Mouse (Mus musculus) neural tube, embryonic 11.5 days (tissue): ENCODE measurements around the gene Hlx. TPM values are rescaled to one million over a fixed set of nuclear protein-coding genes. Genes with fewer than 3 reads are reported as not detected.

Experiments used
- ATAC-seq: fragments of 200-750 bp; cut with Nextera tagmentation; 2 replicates; pipeline ENCODE4 v1.8.0; 2017; ENCODE audit warnings: moderate number of reproducible peaks, mild to moderate bottlenecking, moderate TSS enrichment, moderate library complexity; ENCODE audit not compliant: insufficient read depth, low FRiP score, low TSS enrichment
- DNase-seq: peaks from one replicate; pipeline ENCODE4 v3.0.0-alpha.2; 2015; ENCODE audit warnings: low spot score
- H3K27ac ChIP-seq: fragments of 300-500 bp; sonication (generic); 2 replicates; pipeline ENCODE4 v1.5.1; 2014; ENCODE audit warnings: low read depth, mild to moderate bottlenecking, low read length
- H3K27me3 ChIP-seq: fragments of 300-500 bp; sonication (generic); 2 replicates; pipeline ENCODE4 v1.6.1; 2014; ENCODE audit warnings: mild to moderate bottlenecking, low read length, mixed read lengths; ENCODE audit not compliant: control insufficient read depth, insufficient read depth
- H3K36me3 ChIP-seq: fragments of 300-500 bp; sonication (generic); 2 replicates; pipeline ENCODE4 v1.6.1; 2014; ENCODE audit warnings: mild to moderate bottlenecking, low read length, moderate library complexity, mixed read lengths; ENCODE audit not compliant: control insufficient read depth, insufficient read depth
- H3K4me1 ChIP-seq: fragments of 300-500 bp; sonication (generic); 2 replicates; pipeline ENCODE4 v1.6.1; 2014; ENCODE audit warnings: low read length, mixed read lengths; ENCODE audit not compliant: control insufficient read depth, insufficient read depth
- H3K4me2 ChIP-seq: fragments of 300-500 bp; sonication (generic); 2 replicates; pipeline ENCODE4 v1.6.1; 2014; ENCODE audit warnings: low read depth, mild to moderate bottlenecking, moderate library complexity
- H3K4me3 ChIP-seq: fragments of 300-500 bp; sonication (generic); 2 replicates; pipeline ENCODE4 v1.5.1; 2014; ENCODE audit warnings: low read depth, low read length
- H3K9ac ChIP-seq: fragments of 300-500 bp; sonication (generic); 2 replicates; pipeline ENCODE4 v1.6.1; 2014; ENCODE audit warnings: mild to moderate bottlenecking, low read length
- H3K9me3 ChIP-seq: fragments of 300-500 bp; sonication (generic); 2 replicates; pipeline ENCODE4 v1.6.1; 2016; ENCODE audit warnings: low read length; ENCODE audit not compliant: control insufficient read depth
- WGBS: fragments of 180-500 bp; shearing (Covaris S2); extraction: QIAGEN DNeasy Blood & Tissue Kit; methylation state at CpG from one replicate; pipeline ENCODE4 v1.1.7; 2014; 5-methylcytosine and 5-hydroxymethylcytosine counted together
- polyA plus RNA-seq: library from polyadenylated mRNA; unstranded; fragments of >200 nt; fragmentation: Nextera tagmentation; extraction: Ambion mirVana; gene quantifications from 2 replicates; pipeline ENCODE4 v1.2.1, GENCODE M21; 2014

The Hlx gene
- polyA plus RNA-seq, 1 experiment from 2014 or later = 9.3 TPM

DNA sequence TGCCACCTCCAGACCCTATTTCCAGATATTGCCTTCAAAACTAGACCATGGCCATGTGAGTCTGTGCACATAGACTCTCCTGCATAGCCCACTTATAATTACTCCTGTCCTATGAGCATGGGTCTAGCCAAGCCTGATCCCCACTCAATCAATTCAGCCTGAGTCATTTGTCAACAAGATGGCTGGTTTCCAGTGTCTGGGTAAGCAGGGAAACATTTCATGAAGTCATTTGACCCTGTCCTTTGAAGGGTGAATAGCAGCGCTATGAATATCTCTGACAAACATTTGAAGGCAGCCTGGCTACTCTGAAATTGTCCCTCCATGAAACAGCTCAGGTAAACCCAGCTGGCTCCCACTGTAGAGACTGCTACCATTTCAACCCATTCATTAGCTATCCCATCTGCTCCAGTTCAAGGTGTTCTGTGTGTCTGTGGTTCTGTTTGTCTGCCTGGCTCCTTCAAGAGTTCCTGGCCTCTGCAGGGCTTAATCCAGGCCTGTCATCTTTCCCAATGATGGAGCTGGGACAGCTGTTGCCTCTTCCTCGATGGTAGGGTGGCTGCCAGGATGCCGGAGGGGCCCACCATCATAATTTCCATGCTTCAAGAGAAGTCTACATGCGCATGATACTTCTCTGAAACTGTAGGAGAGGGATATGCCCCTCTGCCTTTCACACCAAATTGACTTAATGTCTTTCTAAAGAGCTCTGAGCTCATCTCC is 24.7 kb downstream of the Hlx start:
- no peaks in the 10 kb centered on the region for H3K9me3 ChIP-seq
- H3K4me2 ChIP-seq = no peak overlapping the region
- ATAC-seq = no peak
- no peak overlapping the region for H3K4me3 ChIP-seq
- no peaks in the 10 kb centered on the region for H3K36me3 ChIP-seq
- no peak overlapping the region for H3K9ac ChIP-seq
- H3K4me1 ChIP-seq = no peaks in the 10 kb centered on the region
- DNase-seq = no peak
- H3K27me3 ChIP-seq = 0 out of 2 replicates have a peak, but pooled peaks cover 3% of the 10 kb centered on the region
- H3K27ac ChIP-seq = no peak overlapping the region
- WGBS = 58% methylated on average over 4 of the region's 4 CpGs

DNA sequence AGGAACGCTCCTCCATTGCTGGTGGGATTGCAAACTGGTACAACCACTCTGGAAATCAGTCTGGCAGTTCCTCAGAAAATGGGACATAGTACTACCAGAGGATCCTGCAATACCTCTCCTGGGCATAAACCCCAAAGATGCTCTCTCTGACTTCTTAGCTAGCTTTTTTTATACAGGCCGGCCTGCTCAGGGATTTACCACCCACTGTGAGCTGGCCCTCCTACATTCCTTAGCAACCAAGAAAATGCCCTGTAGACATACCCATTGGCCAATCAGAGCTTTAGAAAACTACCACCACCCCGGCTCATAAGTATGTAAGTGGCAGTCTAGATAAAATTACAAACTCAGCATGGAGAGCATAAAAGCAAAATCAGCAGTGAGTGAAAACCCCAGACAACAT is 27.5 kb downstream of the Hlx start:
- H3K9ac ChIP-seq = no peak overlapping the region
- no peak overlapping the region for H3K4me2 ChIP-seq
- no peak overlapping the region for H3K4me3 ChIP-seq
- no peaks in the 10 kb centered on the region for H3K4me1 ChIP-seq
- H3K36me3 ChIP-seq = no peaks in the 10 kb centered on the region
- H3K27me3 ChIP-seq = 0 out of 2 replicates have a peak, but pooled peaks cover 3% of the 10 kb centered on the region
- DNase-seq (no peak), ATAC-seq (no peak)
- WGBS = 47% methylated on average over 3 of the region's 3 CpGs
- H3K27ac ChIP-seq = no peak overlapping the region
- H3K9me3 ChIP-seq = no peaks in the 10 kb centered on the region

DNA sequence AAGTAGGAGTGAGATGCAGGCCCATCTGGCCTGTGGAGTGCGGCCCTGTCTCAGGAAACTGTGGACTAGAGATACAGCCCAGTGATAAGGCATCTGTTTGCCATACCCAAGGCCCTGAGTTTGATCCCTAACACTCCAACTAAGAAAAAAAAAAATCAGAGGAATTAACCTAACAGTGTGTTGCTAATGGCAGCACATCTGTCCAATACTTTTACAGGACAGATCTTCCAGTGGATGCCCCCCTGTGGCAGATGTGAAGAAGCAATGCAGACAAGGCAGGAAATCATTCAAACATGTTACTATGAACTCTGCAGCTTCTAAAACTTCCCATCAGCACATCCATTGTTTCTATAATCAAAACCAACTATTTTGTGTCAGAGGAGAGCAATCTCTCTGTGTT is 33.1 kb downstream of the Hlx start:
- Histone ChIP-seq H3K4me1 (no peaks in the 10 kb centered on the region), H3K27ac (no peak overlapping the region), H3K36me3 (no peaks in the 10 kb centered on the region), H3K4me3 (no peak overlapping the region), H3K9me3 (no peaks in the 10 kb centered on the region), H3K9ac (no peak overlapping the region), H3K4me2 (no peak overlapping the region), H3K27me3 (no peaks in the 10 kb centered on the region)
- ATAC-seq (no peak), DNase-seq (no peak)
- WGBS = 95% methylated on average over 1 of the region's 1 CpGs

DNA sequence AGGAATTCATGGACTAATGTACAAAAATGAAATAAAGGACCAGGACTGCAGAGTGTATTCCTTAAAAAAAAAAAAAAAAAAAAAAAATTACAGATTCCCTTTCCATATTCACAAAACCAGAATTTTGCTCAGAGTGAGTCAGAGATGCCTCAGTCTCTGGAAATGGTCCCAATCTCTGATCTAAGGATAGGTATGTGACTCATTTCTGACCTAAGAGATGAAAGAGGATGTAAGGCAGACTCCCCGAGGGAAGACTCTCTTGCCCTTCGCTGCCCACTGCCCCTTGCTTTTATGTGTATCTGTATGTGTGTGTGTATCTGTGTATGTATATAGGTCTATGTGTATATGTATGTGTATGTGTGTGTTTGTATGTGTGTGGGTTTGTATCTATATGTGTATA is 37.0 kb downstream of the Hlx start:
- no peak overlapping the region for H3K27ac ChIP-seq
- 86% methylated on average over 2 of the region's 2 CpGs for WGBS
- H3K9me3 ChIP-seq = no peaks in the 10 kb centered on the region
- H3K36me3 ChIP-seq = no peaks in the 10 kb centered on the region
- H3K4me3 ChIP-seq = no peak overlapping the region
- no peak overlapping the region for H3K4me2 ChIP-seq
- DNase-seq = no peak
- no peak overlapping the region for H3K9ac ChIP-seq
- H3K27me3 ChIP-seq = no peaks in the 10 kb centered on the region
- no peaks in the 10 kb centered on the region; the same call in 1 of the 2 replicates for H3K4me1 ChIP-seq
- no peak for ATAC-seq

DNA sequence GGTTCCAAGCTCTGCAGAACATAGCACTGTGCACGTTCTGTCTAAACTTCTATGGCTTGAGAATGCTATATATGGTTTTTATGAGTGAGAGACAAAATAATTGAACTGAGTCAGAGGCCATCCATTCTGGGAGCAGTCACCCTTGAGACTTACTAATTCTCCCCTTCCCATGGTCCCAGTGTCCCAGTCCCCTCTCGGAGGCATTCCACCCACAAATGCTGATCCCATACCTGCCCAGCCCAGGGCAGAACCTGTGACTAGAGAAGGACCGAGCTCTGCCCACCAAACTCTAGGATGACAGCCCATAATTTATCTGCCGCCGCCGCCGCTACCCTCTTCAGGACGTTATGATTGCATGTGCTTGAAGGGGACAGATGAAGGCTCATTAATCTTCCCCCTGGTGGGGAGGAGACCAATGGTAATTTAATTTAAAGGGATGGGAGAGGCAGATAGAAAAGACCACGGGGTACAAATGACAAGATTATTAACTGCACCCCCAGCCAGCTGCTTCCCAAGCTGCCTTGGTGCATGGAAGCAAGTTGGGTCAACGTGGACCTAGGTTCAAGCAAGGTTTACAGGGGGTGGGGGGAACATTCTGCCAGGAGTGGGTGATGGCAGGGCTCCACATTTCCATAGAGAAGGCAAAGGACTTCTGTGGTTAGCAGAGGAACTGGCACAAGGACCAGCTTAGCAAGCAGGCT is 40.1 kb downstream of the Hlx start:
- no peaks in the 10 kb centered on the region for H3K36me3 ChIP-seq
- H3K4me3 ChIP-seq = no peak overlapping the region
- DNase-seq (peak; percentile 27), ATAC-seq (no peak)
- no peak overlapping the region for H3K27ac ChIP-seq
- no peaks in the 10 kb centered on the region; the same call in 1 of the 2 replicates for H3K4me1 ChIP-seq
- no peak overlapping the region for H3K9ac ChIP-seq
- H3K4me2 ChIP-seq = no peak overlapping the region
- H3K9me3 ChIP-seq = no peaks in the 10 kb centered on the region
- no peaks in the 10 kb centered on the region for H3K27me3 ChIP-seq
- WGBS = 41% methylated on average over 10 of the region's 10 CpGs

DNA sequence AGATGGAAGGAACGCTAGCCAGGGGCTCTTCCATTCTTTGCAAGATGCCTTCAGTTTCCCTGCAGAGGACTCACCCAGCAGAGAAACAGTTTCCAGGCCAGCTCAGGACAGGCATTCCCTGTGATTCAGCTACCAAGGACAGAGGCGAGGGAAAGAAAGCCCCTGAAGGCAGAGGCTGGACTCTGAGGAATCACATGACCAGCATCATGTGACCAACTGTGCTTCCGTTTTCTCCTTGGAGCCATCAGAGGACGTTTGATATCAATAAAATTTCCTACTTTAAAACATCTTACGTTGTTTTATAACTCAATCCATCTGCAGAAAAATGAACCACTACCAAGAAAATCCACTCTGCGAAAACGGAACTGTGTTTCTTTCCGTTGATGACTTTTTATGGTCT is 41.2 kb downstream of the Hlx start:
- Histone ChIP-seq H3K27ac (no peak overlapping the region), H3K4me1 (no peaks in the 10 kb centered on the region; the same call in 1 of the 2 replicates), H3K27me3 (no peaks in the 10 kb centered on the region), H3K4me2 (no peak overlapping the region), H3K9ac (no peak overlapping the region), H3K4me3 (no peak overlapping the region), H3K9me3 (no peaks in the 10 kb centered on the region), H3K36me3 (no peaks in the 10 kb centered on the region)
- 86% methylated on average over 8 of the region's 8 CpGs for WGBS
- DNase-seq = no peak
- ATAC-seq = no peak

DNA sequence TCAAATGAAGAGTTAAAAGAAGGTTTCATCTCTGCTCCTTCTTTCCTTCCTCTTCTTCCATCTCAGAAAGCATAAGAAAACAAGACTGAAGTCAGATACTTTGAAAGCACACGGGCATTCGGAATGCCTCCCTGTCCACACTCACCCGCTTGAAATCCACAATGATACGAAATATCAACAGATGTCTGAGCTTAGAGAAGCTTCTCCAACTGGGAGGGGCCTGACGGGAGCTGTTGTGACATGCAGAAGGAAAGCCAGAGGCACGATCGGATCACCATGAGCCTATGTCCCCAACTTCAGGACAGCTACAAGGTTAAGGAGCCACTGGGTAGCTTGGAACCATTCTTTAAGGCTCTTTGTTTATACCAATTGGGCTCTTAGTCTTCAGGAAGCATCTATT is 44.4 kb downstream of the Hlx start:
- Histone ChIP-seq H3K27me3 (no peaks in the 10 kb centered on the region), H3K4me2 (no peak overlapping the region), H3K4me3 (no peak overlapping the region), H3K36me3 (no peaks in the 10 kb centered on the region), H3K9ac (no peak overlapping the region), H3K9me3 (no peaks in the 10 kb centered on the region), H3K27ac (no peak overlapping the region), H3K4me1 (no peaks in the 10 kb centered on the region; the same call in 1 of the 2 replicates)
- ATAC-seq = no peak
- WGBS = 82% methylated on average over 7 of the region's 7 CpGs
- DNase-seq = no peak

DNA sequence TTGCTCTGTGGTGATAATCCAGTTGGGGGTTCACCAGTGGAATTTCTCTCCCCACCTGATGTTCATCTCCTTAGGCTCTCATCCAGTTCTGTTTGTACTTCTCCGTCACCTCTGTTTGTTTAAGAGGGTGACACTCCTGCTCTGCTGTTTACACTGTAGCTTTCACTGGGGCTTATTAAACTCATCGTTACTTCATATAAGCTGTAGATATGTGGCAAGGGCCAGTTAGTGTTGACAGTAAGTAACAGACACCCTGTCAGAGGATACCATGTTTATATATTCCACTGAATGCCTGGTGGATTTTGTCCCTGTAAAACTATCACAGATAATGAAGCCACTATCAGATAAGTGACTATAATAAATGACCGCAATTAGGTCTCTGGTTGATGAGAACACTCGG is 44.9 kb downstream of the Hlx start:
- Histone ChIP-seq H3K9me3 (no peaks in the 10 kb centered on the region), H3K4me3 (no peak overlapping the region), H3K27ac (no peak overlapping the region), H3K9ac (no peak overlapping the region), H3K4me1 (no peaks in the 10 kb centered on the region; the same call in 1 of the 2 replicates), H3K36me3 (no peaks in the 10 kb centered on the region), H3K4me2 (no peak overlapping the region), H3K27me3 (no peaks in the 10 kb centered on the region)
- 68% methylated on average over 4 of the region's 4 CpGs for WGBS
- DNase-seq (no peak), ATAC-seq (no peak)

DNA sequence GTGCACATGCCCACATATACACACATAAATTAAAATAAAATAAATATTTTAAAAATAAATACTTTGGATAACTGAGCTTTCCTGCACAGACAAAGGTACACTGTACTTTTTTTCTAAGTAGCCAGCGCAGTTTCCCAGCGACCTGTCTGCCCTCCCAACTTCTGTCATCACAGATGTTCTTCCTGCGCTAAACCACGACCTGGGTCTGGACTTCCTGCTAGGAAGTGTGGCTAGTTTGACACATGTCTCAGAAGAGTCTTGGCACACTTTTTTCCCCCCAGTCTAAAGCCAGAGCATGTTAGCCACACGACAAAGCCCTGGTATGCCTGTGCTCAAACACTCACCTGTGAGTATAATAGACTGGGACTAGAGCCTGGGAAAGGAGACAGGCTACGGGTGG is 48.9 kb downstream of the Hlx start:
- Histone ChIP-seq H3K9ac (no peak overlapping the region), H3K4me2 (no peak overlapping the region), H3K27me3 (no peaks in the 10 kb centered on the region), H3K36me3 (no peaks in the 10 kb centered on the region), H3K4me1 (no peaks in the 10 kb centered on the region), H3K9me3 (no peaks in the 10 kb centered on the region), H3K27ac (no peak overlapping the region), H3K4me3 (no peak overlapping the region)
- ATAC-seq = no peak
- no peak for DNase-seq
- 76% methylated on average over 6 of the region's 6 CpGs for WGBS
